Mouse (Mus musculus) R1 (cell line): ENCODE results near the gene Il4.
A peak's percentile ranks its signal among the peaks of the same experiment; 100 is the strongest.

ENCODE experiments used
- DNase-seq: peaks from one replicate; pipeline ENCODE4 v3.0.0-alpha.2; 2018; ENCODE audit warnings: low read depth, low spot score

The Il4 gene

DNA sequence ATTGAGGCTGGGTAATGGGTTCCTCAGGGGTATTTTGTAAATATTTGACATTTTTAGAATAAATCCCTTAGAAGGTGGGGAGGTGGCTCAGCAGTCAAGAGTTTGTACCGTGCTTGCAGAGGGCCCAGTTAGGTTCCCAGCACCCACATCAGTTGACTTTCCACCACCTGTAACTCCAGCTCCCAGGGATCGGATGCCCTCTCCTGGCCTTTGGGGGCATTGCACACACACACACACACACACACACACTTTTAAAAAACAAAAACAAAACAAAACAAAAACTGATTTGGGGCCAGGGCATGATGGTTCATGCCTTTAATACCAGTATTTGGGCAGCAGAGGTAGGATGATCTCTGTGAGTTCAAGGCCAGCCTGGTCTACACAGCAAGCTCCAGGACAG is 5.7 kb upstream of the Il4 start:
- no peak for DNase-seq

DNA sequence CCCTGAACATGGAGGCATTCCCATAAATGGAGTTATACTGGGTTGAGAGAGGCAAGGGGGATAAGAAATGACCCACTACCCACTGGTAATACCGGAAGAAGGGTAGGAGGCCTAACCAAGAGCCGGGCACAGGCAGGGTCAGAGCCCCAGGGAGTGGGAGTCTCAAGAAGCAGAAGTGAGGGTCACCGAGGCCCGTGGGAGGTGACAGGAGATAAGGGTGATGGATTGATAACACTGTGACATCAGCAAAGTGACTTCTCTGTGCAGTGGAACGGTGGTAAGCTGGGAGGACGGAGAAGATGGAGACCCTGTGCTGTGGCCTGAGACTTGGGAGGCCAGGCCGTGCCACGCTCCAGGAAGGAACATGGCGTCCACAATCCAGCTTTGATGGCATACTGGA is 5.1 kb upstream of the Il4 start:
- DNase-seq, result no peak

DNA sequence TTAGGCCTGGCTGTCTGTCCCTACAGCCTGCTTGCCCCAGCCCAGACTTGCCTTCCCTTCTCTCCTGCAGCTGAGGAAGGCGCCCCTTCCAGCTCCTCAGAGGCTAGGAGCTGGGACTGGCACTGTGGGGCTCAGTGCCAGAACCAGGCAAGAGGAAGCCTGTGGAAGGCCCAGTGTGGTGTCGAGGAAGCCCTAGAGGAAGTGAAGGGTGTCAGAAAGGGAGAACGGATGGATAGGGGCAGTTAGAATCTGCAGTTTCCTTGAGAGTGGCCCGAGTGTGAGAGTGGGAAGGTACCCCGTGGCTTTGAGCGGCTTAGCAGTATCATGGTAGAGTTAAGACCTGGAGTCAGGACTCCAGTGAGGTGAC is 4.0 kb upstream of the Il4 start:
- no peak for DNase-seq

DNA sequence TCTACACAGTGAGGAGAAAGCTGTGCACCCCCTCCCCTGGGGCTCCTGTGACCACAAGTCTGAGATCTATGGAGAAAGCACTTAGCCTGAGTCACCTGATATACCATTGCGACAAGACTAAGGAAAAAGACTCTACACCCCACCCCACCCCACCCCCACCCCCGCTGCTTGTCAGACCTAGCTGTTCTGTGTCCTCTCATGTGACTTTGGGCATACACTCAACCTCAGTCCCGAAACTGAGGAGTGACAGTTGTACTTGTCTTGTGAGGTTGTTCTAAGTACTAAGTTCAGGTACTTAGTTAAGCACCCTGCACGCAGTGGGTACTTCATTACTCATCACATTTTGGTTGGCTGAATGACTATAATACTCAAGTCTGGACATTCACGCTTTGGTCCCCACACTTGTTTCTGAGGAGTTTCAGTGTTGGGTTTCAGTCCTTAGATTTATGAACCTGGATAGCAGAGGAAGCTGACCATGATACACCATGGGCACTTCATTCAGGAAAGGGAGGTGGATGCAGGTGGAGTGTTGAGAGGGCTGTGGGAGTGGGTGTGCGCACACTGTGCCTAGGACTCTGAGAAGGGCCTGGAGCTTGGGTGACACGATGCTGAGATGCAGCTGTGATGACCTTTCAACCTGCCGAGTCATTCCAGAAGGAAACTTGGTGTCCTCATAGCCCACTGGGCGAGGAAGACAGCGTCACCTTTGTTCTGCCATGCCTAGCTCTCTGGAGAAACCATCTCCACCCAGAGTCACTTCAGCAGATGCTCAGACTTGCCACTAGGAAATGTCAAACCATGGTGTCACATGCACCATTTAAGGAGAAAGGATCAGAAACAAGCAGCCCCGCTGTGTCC is 3.3 kb upstream of the Il4 start:
- no peak for DNase-seq

- DNase-seq, result no peak
These were observed 1.6 kb upstream of the Il4 start for GRCm38 (mm10) chr11:53620094-53620493.

DNA sequence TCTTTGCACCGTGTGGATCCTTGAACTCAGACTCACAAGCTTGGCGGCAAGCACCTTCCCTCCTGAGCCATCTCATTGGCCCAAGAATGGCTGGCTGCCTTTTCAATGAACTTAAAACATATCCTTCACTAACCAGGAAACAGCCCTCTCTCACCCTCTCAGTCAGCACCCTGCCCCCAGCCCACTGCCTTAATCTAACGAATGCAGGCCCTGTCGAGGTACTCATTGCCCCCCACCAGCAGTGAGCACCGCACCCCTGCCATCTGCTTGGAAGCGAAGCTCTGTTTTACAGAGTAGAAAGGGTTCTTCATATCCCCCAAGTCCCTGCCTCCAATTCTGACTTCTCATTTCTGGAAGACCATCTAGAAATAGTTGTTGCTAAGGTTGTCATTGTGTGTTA is 959 bp upstream of the Il4 start:
- no peak for DNase-seq

DNA sequence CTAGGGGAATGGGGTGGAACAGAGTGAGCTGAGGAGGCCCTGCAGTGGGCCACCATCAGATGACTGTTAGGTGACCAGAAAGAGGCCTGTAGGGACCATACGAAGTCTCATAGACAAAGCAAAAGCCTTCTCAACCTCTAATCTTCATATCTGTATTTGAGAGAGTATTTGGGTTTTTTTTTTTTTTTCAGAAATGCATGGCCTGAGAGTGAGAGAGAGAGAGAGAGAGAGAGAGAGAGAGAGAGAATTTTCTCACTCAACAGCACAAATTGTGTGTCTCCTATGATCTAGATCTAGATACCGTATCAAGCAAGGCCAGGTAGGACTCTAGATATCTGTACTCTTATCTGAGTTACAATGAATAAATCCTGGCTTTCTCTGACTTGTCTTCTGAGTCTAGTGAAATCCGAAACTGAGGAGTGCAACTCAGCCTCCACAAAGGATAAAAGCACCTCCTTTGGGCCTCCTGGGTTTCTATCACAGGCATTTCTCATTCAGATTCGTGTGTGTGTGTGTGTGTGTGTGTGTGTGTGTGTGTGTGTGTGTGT is 833 bp downstream of the Il4 start:
- DNase-seq, result no peak

GRCm38 (mm10) chr11:53616748-53617558 is 1.5 kb downstream of the Il4 start:
- no peak for DNase-seq

GRCm38 (mm10) chr11:53615575-53615974 is 2.9 kb downstream of the Il4 start:
- DNase-seq, result no peak

DNA sequence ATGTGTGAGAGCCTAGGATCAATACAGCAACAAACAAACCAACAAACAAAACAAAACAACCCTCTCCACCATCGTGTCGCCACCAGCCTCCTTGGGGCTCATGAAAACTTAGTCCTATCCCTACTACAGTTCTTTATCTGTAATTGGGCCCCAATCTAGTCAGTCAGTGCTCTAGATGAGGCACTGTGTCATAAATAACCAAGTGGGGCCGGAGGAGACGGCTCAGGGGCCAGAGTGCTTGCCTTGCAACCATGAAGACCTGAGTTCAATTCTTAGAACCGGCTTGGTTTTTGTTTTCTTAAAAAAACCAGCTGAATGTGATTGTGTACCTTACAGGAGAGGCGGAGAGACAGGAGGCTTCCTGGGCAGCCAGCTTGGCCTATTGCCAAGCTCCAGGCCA is 3.3 kb downstream of the Il4 start:
- no peak for DNase-seq

DNA sequence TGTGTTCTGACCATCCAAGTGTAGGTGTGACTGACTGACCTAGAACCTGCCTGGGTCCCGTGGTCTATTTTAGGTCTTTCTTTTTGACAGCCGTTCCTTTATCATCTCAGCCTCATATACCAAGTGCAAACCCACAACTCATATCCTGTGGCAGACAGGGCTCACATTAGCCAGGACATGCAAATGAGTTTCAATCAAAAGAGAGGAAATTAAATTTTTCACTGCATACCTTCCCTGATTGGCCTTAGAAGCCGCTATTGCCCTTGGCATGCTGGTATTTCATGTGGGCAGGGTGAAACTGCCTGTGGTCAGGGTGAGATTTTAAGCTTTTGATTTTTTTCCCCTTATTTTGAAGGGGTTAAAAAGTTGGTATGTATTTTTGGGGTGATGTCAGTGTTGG is 8.8 kb downstream of the Il4 start:
- no peak for DNase-seq

DNA sequence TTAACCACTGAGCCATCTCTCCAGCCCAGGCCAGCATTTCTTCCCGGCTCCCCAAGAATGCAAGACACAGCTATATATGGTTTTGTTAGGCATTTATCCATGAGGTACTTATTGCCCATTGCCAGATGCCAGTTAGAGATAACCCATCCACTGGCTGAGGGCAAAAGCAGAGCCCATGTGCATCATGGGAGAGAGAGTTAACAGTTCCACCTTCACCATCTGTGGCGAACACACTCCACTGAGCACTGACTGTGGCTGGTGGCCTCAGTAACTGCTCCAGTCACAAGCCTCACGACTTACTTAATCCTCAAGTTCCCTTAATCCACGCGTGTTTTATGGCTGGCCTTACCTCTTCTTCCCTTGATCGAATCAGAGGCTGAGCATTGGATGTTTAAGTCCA is 9.2 kb downstream of the Il4 start:
- DNase-seq, result no peak

- peak; percentile 30 for DNase-seq
These were observed 12.9 kb downstream of the Il4 start for GRCm38 (mm10) chr11:53605609-53606008.

DNA sequence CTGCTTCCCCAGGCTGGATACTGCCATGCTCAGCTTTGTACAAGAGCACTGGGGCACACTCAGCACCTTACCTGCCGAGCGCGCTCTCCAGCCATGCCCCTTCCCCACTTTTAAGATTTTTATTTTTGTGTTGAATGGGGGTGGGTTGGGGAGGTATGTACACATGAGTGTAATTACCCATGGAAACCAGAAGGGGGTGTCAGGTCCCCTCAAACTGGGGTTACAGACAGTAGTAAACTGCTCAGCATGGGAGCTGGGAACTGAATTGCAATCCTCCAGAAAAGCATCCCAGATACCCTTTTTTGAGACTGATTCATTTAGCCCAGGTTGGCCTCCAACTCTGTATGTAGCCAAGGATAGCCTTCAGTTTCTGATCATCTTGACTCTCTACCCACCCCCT is 13.5 kb downstream of the Il4 start:
- DNase-seq, result peak; percentile 57

- no peak for DNase-seq
These were observed 27.4 kb downstream of the Il4 start for GRCm38 (mm10) chr11:53591116-53591515.

GRCm38 (mm10) chr11:53590368-53590768 is 28.1 kb downstream of the Il4 start:
- DNase-seq, result peak; percentile 75

GRCm38 (mm10) chr11:53588279-53588678 is 30.2 kb downstream of the Il4 start:
- no peak for DNase-seq

- no peak for DNase-seq
These were observed 33.0 kb downstream of the Il4 start for GRCm38 (mm10) chr11:53585510-53585909.

- peak; percentile 57 for DNase-seq
These were observed 33.6 kb downstream of the Il4 start for GRCm38 (mm10) chr11:53584849-53585248.

- peak; percentile 32 for DNase-seq
These were observed 35.3 kb downstream of the Il4 start for GRCm38 (mm10) chr11:53583151-53583550.

DNA sequence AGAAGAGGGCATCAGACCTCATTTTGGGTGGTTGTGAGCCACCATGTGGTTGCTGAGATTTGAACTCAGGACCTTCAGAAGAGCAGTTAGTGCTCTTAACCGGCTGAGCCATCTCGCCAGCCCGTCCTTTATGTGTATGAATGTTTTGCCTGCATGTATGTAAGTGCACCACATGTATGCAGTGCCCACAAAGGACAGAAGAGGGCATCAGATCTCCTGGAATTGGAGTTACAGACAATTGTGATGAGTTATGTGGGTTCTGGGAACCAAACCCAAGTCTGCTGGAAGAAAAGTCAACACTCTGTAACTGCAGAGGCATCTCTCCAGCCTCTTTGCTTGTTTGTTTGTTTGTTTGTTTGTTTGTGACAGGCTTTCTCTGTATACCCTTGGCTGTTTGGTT is 37.9 kb downstream of the Il4 start:
- DNase-seq, result peak; percentile 32

GRCm38 (mm10) chr11:53567224-53568014 is 51.0 kb downstream of the Il4 start, which contains the start of gene Kif3a:
Gene Kif3a, plus strand, starts transcription at chr11:53567379.
- DNase-seq, result peak; percentile 95
